Mouse (Mus musculus) monocyte, adult 59 days (primary cell): ENCODE measurements around the gene 2410137M14Rik. TPM values are rescaled to one million over a fixed set of nuclear protein-coding genes. Genes with fewer than 3 reads are reported as not detected.

Experiments
- total RNA-seq, 2 experiments: library from RNA; stranded (reverse); gene quantifications; one replicate each; pipeline ENCODE4 v1.2.4; 2023

Gene 2410137M14Rik
- not detected for total RNA-seq

DNA sequence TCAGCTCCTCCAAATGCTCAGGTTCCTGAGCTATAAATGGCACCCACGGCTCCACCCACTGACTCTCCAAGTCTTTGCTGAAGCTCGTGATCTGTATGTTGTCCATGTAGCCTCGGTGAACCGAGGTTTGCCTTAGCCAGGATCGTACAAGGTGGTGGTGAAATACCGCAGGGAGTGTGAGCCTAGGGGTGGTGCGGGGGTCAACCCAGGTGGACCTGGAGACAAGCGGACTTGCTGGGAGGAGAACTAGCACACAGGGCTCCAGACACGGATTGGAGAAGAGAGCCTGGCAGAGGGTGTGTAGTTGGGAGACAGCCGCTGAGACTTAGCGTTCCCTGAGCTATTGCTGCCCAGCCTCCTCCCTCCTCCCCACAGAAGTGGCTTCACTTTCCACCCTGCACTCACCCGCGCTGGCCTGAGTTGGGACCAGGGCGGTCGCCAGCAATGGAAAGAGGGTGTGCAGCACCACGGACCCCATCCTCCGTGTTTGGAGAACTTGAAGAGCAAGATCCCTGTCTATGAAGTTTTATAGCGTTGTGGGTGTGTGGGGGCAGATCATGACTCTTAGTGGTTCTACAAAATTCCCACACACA, at the start of gene 2410137M14Rik:
Gene 2410137M14Rik, minus strand, starts transcription at position 17 of the 593 bp plus-strand sequence.

DNA sequence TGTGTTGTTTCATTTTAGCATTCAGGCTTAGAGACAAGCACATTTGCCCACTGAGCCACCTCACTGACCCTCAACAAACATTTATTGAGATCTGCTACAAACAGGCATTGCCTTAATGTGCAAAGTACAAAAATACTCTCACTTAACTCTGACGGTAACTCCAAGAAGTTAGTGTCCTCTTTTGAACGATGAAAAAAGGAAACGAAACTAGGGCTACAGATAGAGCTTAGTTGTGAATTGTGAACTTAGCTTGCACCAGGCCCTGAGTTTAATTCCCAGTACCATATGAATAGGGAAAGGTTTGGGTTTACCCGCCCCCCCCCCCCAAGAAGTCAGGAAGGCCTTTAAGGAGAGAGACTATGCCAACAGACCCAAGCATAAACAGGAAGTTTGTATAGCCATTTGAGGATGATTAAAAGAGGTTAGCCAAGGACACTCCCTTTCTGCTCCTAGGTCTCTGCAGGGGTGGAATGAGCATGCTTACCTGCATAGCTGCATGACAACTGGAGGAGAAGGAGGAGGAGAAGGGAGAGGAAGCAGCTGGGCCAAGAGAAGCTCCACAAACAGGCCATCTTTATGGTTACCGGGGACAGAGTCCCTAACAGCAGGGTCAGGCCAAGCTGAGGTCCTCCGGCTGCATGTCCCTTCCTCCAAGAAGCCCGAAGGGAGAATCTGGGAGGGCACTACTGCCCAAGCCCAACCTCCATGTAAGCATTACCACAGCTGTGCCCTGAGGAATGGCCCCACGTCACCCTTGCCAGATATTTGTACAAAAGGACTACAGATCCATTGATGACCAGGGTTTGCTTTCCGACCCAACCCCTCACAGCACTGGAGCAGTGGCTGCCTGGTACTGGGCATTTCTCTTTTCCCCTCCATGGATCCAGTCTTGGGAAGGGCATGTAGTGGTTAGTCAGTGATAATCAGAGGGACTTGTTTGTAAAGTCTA, 41.9 kb upstream of the 2410137M14Rik start, which contains the start of gene Mog:
Gene Mog, minus strand, starts transcription at position 771 of the 949 bp plus-strand sequence.

DNA sequence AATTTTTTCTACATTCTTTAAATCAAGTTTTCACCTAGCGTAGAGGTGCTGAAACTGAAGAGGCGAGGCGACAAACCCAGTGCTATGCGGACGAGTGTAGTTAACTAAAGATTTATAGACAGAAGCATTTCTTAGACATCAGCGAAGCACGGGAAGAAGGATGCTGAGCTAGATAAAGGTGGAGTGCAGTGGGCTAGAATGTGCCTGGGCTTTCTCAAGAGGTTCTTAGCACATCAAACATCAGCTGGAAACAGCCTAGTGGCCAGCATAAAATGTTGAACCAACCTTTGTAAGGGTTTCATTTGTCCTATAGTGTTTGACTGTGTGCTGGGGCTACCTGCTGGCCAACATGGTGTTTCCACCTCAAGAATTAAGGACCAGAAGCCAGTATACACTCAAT, 19.8 kb upstream of the 2410137M14Rik start, which contains the start of gene Zfp57:
Gene Zfp57, plus strand, starts transcription at position 301 of the 400 bp plus-strand sequence.

DNA sequence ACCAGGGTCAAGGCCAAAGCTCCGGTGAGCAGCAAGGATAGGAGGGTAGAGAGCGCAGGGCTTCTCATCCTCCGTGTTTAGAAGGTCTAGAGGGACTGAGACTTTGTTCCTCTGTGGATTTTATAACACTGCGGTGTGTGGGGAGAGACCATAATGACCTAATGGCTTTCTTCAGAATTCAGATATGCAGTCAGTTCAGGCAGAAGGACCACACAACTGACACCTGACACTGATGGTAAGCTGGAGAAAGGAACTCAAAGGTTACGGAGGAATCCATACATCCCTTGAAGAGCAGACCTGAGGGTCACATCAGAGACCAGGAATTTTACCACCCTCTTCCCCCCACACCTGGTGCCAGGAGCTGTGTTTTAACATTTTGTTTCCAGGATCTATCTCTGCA, 8.4 kb upstream of the 2410137M14Rik start, which contains the start of gene H2-M5:
Gene H2-M5, minus strand, starts transcription at position 101 of the 400 bp plus-strand sequence.

DNA sequence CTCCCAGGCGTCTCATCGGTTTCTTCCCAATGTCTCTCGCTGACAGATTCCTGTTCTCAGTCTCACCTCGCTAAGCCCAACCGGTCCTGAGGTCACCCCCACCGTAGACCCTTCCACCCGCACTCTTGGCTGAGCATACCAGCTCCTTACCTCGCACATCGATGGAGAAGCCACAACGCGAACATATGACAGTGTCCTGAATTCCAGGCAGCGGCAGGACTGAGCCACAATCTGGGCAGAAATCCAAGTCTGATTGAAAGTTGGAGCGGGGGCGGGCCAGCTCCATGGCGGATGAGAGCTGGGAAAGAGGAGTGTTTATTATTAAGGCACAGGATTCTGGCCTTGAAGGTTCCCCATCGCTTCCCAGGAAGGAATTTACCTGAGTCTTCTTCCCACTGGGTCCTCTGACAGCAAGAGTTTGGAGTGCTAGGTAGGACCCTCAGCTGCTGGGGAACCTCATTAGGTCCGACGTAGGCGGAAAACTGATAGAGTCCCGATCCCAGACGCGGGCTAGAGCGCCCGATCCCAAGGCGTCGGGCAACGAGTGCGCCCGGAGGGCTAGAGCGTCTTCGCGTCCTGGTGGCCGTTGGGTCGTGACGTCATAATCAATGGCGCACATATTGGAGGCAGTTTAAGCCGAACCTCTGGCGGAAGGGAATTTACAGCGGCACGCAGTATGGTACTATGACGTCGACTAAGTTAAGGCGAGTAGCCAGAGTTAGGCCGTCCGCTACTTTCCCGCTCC, 22.9 kb downstream of the 2410137M14Rik start, which contains the start of the genes Znrd1 and Znrd1as:
Gene Znrd1, minus strand, starts transcription at position 561 of the 745 bp plus-strand sequence.
Gene Znrd1as, plus strand, starts transcription at position 594 of the 745 bp plus-strand sequence.

DNA sequence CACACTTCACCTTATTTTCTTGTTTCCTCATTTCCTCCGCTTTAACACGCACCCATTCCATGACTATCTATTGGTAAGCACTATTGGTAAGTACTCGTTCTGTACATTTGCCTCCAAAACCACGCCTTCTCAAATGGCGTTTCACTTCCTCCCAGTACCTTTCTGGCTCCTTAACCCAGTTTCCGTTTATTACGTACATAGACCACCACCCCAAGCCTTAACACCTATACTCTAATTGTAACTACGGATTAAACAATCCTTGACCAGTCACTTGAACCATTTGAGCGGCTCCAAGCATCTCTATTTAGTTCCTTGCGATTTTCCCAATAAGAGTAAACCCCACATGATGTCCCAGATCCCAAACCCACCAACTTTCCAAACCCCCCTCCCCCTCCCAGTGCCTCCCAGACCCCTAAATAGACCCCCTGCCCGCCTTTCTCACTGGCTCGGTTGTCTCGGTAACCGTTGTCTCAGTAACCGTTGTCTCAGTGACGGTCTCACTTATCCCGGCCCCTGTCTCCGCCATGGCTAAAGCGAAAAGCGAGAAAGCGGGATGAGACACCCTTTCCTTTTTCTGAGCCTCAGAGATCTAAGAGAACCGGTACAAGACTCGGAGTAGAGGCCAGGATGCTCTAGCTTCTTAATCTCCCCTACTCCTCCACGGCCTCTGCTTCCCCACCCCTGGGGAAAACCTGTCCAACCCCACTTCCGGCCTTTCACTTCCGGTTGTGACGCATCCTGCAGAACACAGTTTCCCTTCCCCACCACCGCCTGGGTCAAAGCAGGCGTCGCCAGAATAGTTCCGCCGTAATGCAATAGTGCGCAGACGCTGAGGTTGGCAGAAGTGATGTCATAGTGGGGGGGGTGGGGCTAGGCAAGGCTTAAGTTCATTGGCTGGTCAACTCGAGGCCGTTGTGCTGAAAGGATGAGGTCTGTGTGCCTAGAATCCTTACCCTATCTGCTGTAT, 29.8 kb downstream of the 2410137M14Rik start, which contains the start of gene Ppp1r11:
Gene Ppp1r11, minus strand, starts transcription at position 761 of the 967 bp plus-strand sequence.

DNA sequence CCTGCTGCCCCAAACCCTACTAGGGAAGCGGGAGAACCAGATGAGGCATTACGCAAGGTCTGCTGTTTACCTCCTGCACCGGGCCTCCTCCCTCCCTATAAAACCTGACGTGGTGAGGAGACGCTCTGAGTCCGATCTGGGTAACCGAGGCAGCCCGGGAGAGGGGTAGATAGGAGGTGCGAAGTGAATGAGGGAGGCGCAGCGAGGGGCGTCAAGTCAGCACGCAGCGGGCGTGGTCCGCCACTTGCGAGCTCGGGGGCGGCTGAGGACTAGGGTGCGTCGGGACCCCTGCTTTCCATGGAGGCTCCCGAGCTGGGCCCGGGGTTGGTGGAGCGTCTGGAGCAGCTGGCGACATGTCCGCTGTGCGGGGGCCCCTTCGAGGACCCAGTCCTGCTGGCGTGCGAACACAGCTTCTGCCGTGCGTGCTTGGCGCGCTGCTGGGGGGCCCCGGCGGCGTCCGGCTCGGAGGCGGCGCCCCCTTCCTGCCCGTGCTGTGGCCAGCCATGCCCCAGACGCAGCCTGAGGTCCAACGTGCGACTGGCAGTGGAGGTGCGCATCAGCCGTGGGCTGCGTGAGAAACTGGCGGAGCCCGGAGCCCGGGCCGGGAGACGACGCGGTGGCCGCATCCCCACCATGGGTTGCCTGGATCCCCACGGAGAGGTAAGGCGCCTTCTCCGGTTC, 38.1 kb downstream of the 2410137M14Rik start, which contains the start of gene Rnf39:
Gene Rnf39, plus strand, starts transcription at position 128 of the 681 bp plus-strand sequence.

Other genes starting within 250 kb of the 2410137M14Rik start
- not detected for gene H2-M10.5, start 208.3 kb downstream of the 2410137M14Rik start, total RNA-seq
- gene H2-M10.6, start 169.1 kb downstream of the 2410137M14Rik start, total RNA-seq, result not detected
- 100 to 1,000 TPM in 1 of 2 experiments, 10 to 100 TPM in 1; 87.5 to 100 TPM for gene Trim26, start 144.1 kb downstream of the 2410137M14Rik start, total RNA-seq
- not detected for gene Trim15, start 114.0 kb downstream of the 2410137M14Rik start, total RNA-seq
- gene Trim10, start 111.7 kb downstream of the 2410137M14Rik start, total RNA-seq, result not detected
- not detected for gene Trim40, start 91.1 kb downstream of the 2410137M14Rik start, total RNA-seq
- gene Trim31, start 83.1 kb downstream of the 2410137M14Rik start, total RNA-seq, result not detected
- not detected for gene Rnf39, start 38.3 kb downstream of the 2410137M14Rik start, total RNA-seq
- gene Ppp1r11, start 29.5 kb downstream of the 2410137M14Rik start, total RNA-seq, result 10 to 100 TPM; 56.1 to 56.3 TPM
- gene Znrd1, start 22.7 kb downstream of the 2410137M14Rik start, total RNA-seq, result 10 to 100 TPM; 57.4 to 59.8 TPM
- gene Znrd1as, start 22.6 kb downstream of the 2410137M14Rik start, total RNA-seq, result 1 to 10 TPM; 1.9 to 2.2 TPM
- not detected for gene H2-M5, start 8.3 kb upstream of the 2410137M14Rik start, total RNA-seq
- gene Zfp57, start 19.9 kb upstream of the 2410137M14Rik start, total RNA-seq, result under 1 TPM in 1 of 2 experiments, not detected in 1; 0.39 TPM
- gene Mog, start 42.2 kb upstream of the 2410137M14Rik start, total RNA-seq, result not detected
- 10 to 100 TPM; 20.2 to 28.2 TPM for gene Gabbr1, start 64.7 kb upstream of the 2410137M14Rik start, total RNA-seq
- gene Olfr90, start 107.3 kb upstream of the 2410137M14Rik start, total RNA-seq, result under 1 TPM; 0.29 to 0.58 TPM
- gene Olfr91, start 117.0 kb upstream of the 2410137M14Rik start, total RNA-seq, result not detected
- gene Olfr92, start 138.9 kb upstream of the 2410137M14Rik start, total RNA-seq, result not detected
- gene Olfr93, start 180.3 kb upstream of the 2410137M14Rik start, total RNA-seq, result not detected
- gene Ubd, start 212.7 kb upstream of the 2410137M14Rik start, total RNA-seq, result 10 to 100 TPM in 1 of 2 experiments, 1 to 10 TPM in 1; 6.6 to 10.8 TPM
- not detected for gene Olfr94, start 219.8 kb upstream of the 2410137M14Rik start, total RNA-seq
- not detected for gene Olfr95, start 231.9 kb upstream of the 2410137M14Rik start, total RNA-seq
- not detected for gene Olfr96, start 238.9 kb upstream of the 2410137M14Rik start, total RNA-seq